Mouse (Mus musculus) cortical plate, adult 2 months (tissue): ENCODE measurements around the gene Fgfr2. TPM values are rescaled to one million over a fixed set of nuclear protein-coding genes. Genes with fewer than 3 reads are reported as not detected.

ENCODE experiments used
- H3K27ac ChIP-seq: fragments of 200-500 bp; 2 replicates; pipeline ENCODE4 v1.5.1; 2012; ENCODE audit warnings: low read length, control low read depth, inconsistent platforms; ENCODE audit not compliant: insufficient read depth
- H3K4me1 ChIP-seq: fragments of 200-500 bp; 2 replicates; pipeline ENCODE4 v1.6.1; 2011; ENCODE audit warnings: low read length; ENCODE audit not compliant: control insufficient read depth, insufficient read depth
- H3K4me3 ChIP-seq: fragments of 200-500 bp; 2 replicates; pipeline ENCODE4 v1.5.1; 2011; ENCODE audit warnings: mild to moderate bottlenecking, low read length, control low read depth; ENCODE audit not compliant: insufficient read depth
- CTCF ChIP-seq: fragments of 200-500 bp; IDR thresholded peaks from 2 replicates; pipeline ENCODE4 v1.5.1; 2011; ENCODE audit warnings: mild to moderate bottlenecking, control low read depth, low read length; ENCODE audit not compliant: insufficient read depth; ENCODE audit errors: extremely low read depth
- POLR2A ChIP-seq: fragments of 200-500 bp; IDR thresholded peaks from 2 replicates; pipeline ENCODE4 v1.6.1; 2011; ENCODE audit warnings: mild to moderate bottlenecking, low read length, control low read depth; ENCODE audit not compliant: insufficient read depth; ENCODE audit errors: extremely low read depth
- polyA plus RNA-seq: library from polyadenylated mRNA; depleted of rRNA; stranded (reverse); fragments of >200 nt; gene quantifications from 2 replicates; pipeline ENCODE4 v1.2.3, GENCODE M21; 2012

Fgfr2 gene
- polyA plus RNA-seq, 1 experiment = 50.4 TPM

DNA sequence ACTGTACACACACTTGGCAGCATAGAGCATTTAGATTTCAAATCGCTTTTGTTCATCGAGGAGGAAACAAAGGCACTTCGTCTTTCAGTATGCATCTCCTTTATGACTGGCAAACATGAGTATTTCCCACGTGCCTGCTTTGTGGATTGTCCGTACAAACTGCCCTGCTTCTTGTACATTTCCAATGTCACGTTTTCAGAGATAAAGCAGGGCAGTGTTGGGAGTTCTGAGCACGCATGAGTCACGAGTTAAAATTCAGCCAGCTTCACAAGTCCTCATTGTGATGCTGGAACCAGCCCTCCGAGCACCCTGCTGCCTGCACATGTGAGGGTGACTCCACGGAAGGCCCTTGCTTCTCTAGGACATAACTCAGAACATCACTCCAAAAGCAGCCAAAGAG, 2303.5 kb downstream of the Fgfr2 start:
- H3K27ac ChIP-seq = peak overlapping the region; percentile 7; the same call in 1 of the 2 replicates
- peaks cover 2% of the 10 kb centered on the region; the same call in 1 of the 2 replicates for H3K4me1 ChIP-seq
- TF ChIP-seq POLR2A (no peak), CTCF (no peak)
- H3K4me3 ChIP-seq = no peak overlapping the region

- TF ChIP-seq POLR2A (no peak), CTCF (no peak)
- H3K27ac ChIP-seq = 0 out of 2 replicates have a peak overlapping the region, but pooled peaks have one; percentile 42
- H3K4me1 ChIP-seq = peaks cover 2% of the 10 kb centered on the region; the same call in 1 of the 2 replicates
- no peak overlapping the region for H3K4me3 ChIP-seq
Observed at GRCm38 (mm10) chr7:130818813-130819212, 2304.3 kb downstream of the Fgfr2 start.

DNA sequence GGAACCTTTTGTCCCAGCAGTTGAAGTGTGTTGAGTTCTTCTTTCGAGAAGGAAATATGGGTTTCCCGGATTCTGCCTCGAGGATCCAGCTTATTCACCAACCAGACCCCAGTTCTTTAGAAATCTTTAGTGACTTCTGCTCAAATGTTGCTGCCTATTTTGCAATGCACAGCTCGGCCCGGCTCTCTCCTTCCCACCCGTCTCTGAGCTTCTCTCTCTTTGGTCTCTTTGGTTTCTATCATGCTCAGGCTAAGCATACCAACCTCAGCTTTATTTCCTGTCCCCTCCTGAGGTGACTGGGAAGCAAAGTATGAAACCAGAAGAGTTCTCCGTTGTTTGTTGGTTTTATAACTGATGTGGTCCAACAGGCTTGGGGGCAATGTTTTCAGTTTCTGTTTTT, 2306.9 kb downstream of the Fgfr2 start:
- Histone ChIP-seq H3K4me3 (no peak overlapping the region), H3K27ac (no peak overlapping the region)

GRCm38 (mm10) chr7:130815601-130816000, 2307.5 kb downstream of the Fgfr2 start:
- Histone ChIP-seq H3K4me1 (peaks cover 2% of the 10 kb centered on the region; the same call in 1 of the 2 replicates), H3K4me3 (no peak overlapping the region), H3K27ac (no peak overlapping the region)
- TF ChIP-seq POLR2A (no peak), CTCF (no peak)

More for the DNA sequence above, 2306.9 kb downstream of the Fgfr2 start:
- no peak for TF ChIP-seq CTCF
- no peak for TF ChIP-seq POLR2A
- peaks cover 2% of the 10 kb centered on the region; the same call in 1 of the 2 replicates for H3K4me1 ChIP-seq

DNA sequence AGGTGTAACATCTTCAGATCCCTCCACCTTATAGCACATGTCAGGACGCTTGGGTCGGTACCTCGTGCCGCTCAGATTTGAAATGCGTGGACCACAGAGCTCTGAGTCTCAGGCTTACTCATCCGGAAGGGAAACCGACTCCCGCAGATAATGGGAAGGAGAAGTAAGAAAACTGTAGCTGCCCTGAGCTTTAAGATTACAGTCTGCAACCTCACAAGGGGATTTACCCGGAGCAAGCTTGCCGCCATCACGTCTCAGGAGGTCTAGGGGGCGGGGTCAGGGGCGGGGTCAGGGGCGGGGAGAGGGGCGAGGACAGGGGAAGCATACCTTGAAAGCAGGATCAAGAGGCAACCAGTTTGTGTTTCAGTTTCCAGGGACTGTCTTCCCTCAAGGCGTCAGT, 2310.7 kb downstream of the Fgfr2 start:
- no peak overlapping the region for H3K27ac ChIP-seq
- H3K4me3 ChIP-seq = no peak overlapping the region
- TF ChIP-seq POLR2A (no peak), CTCF (no peak)
- H3K4me1 ChIP-seq = peaks cover 3% of the 10 kb centered on the region

DNA sequence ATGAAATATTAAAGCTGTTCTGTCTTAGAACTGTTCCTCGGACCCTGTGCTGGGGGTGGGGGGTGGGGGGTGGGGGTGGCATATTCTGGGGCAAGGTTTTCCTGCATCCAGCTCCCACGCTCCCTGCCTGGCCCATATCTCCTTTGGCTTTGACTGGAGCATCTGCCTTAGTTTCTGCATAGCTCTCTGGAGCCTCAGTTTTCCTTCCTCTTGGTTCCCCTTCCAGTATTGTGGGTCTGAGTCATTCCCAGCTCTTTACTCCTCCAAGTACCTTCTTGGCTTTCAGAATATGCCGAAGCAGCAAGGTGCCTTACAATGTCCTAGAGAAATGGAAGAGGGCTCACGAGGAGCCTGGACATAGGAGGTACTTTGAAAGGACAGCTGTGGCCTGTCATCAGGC, 2312.9 kb downstream of the Fgfr2 start:
- no peak overlapping the region for H3K27ac ChIP-seq
- TF ChIP-seq CTCF (no peak), POLR2A (no peak)
- H3K4me3 ChIP-seq = no peak overlapping the region
- H3K4me1 ChIP-seq = peaks cover 3% of the 10 kb centered on the region

DNA sequence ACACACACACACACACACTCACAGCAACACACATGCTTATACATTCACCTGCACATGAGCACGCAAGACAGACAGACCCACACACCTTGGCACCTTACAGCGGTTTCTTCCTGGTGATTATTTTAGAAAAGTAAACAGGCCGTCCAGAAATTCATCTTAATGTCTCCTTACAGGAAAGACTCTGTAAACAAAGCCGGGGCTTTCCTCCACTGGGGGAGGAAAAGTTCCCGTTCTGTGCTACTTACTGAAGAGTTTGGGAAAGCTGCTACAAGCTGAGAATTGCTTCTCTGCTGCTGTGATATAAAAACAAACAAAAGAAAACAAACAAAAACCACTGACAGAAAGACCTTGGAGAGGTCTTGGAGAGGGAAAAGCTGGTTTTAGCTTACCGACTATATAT, 2314.5 kb downstream of the Fgfr2 start:
- peaks cover 3% of the 10 kb centered on the region for H3K4me1 ChIP-seq
- no peak overlapping the region for H3K4me3 ChIP-seq
- no peak for TF ChIP-seq POLR2A
- TF ChIP-seq CTCF = no peak
- H3K27ac ChIP-seq = no peak overlapping the region

DNA sequence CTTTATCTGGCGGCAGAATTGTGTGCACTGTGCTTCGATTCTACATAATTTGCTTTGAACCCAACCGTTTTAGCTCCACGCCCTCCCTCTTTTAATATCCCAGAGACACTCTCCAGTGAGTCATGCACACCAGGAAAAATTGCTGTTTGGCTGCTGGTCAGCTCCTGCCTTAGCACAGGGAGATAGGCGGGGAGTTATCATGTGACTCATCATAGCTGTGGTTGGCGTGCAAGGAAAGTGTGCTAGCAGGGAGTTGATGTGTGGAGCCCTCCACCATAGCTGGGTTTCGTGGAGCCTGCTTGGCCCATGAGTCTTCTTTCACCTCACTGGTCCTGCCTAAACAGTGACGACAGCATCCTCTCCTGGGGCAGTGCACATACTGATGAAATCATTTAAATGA, 2315.4 kb downstream of the Fgfr2 start:
- Histone ChIP-seq H3K27ac (peak overlapping the region; percentile 35; the same call in 1 of the 2 replicates), H3K4me3 (no peak overlapping the region)
- TF ChIP-seq CTCF (no peak), POLR2A (0 out of 2 replicates have a peak, but pooled peaks have one; percentile 21)

DNA sequence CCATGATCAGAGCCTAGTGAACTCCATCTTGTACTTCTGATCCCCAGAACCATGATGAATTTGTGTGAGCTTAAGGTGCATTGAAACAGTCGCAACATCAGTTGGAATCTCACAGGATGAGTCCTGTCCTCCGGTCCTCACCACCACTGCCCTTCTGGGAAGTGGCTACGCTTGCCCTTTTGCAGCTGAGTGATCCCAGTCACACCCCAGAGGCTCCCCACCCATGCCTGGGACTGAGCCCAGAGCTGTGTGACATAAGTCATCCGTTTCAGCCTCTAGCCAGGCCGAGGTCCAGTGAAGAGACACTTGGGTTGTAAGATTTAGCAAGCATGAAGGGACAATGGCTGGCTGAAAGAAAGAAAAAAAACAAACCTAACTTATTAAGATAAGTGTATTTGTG, 2318.2 kb downstream of the Fgfr2 start:
- Histone ChIP-seq H3K4me1 (peaks cover 3% of the 10 kb centered on the region), H3K4me3 (no peak overlapping the region), H3K27ac (no peak overlapping the region)
- TF ChIP-seq CTCF = no peak
- no peak for TF ChIP-seq POLR2A

More for the DNA sequence above, 2315.4 kb downstream of the Fgfr2 start:
- peaks cover 3% of the 10 kb centered on the region for H3K4me1 ChIP-seq

- no peak for TF ChIP-seq POLR2A
- no peak for TF ChIP-seq CTCF
- H3K4me1 ChIP-seq = peaks cover 3% of the 10 kb centered on the region
- H3K4me3 ChIP-seq = no peak overlapping the region
- H3K27ac ChIP-seq = no peak overlapping the region
Observed at GRCm38 (mm10) chr7:130803251-130803825, 2319.8 kb downstream of the Fgfr2 start.
